Mouse (Mus musculus): ENCODE measurements around the gene Lmf1.

Lmf1 gene

GRCm38 (mm10) chr17:25578920-25579319 lies at the start of gene Lmf1:
Lmf1 (plus strand) TSS chr17:25579085.
- peak; percentile 98 for DNase-seq (ENCODE audit: low spot score)

GRCm38 (mm10) chr17:25530357-25531022 lies 48.4 kb upstream of the Lmf1 start:
- no peak for DNase-seq (ENCODE audit: low spot score)

GRCm38 (mm10) chr17:25538945-25539875 lies 39.7 kb upstream of the Lmf1 start:
- peak; percentile 79 for DNase-seq (ENCODE audit: low spot score)

- DNase-seq (ENCODE audit: low spot score): no peak
These were observed 38.2 kb upstream of the Lmf1 start for GRCm38 (mm10) chr17:25540731-25541130.

GRCm38 (mm10) chr17:25541768-25542167 lies 37.1 kb upstream of the Lmf1 start:
- DNase-seq (ENCODE audit: low spot score): no peak

GRCm38 (mm10) chr17:25547026-25547425 lies 31.9 kb upstream of the Lmf1 start:
- DNase-seq (ENCODE audit: low spot score): no peak

- no peak for DNase-seq (ENCODE audit: low spot score)
These were observed 28.9 kb upstream of the Lmf1 start for GRCm38 (mm10) chr17:25550020-25550419.

GRCm38 (mm10) chr17:25551313-25551712 lies 27.6 kb upstream of the Lmf1 start:
- no peak for DNase-seq (ENCODE audit: low spot score)

- no peak for DNase-seq (ENCODE audit: low spot score)
These were observed 23.7 kb upstream of the Lmf1 start for GRCm38 (mm10) chr17:25555159-25555558.

- DNase-seq (ENCODE audit: low spot score): peak; percentile 61
These were observed 22.9 kb upstream of the Lmf1 start for GRCm38 (mm10) chr17:25555666-25556629.

- peak; percentile 55 for DNase-seq (ENCODE audit: low spot score)
These were observed 22.1 kb upstream of the Lmf1 start for GRCm38 (mm10) chr17:25556630-25557354.

GRCm38 (mm10) chr17:25559634-25560033 lies 19.3 kb upstream of the Lmf1 start:
- DNase-seq (ENCODE audit: low spot score): no peak

GRCm38 (mm10) chr17:25560554-25561222 lies 18.2 kb upstream of the Lmf1 start:
- DNase-seq (ENCODE audit: low spot score): no peak

GRCm38 (mm10) chr17:25561223-25562028 lies 17.5 kb upstream of the Lmf1 start:
- DNase-seq (ENCODE audit: low spot score): no peak

GRCm38 (mm10) chr17:25564481-25564880 lies 14.4 kb upstream of the Lmf1 start:
- DNase-seq (ENCODE audit: low spot score): no peak

- DNase-seq (ENCODE audit: low spot score): peak; percentile 60
These were observed 13.6 kb upstream of the Lmf1 start for GRCm38 (mm10) chr17:25565244-25565643.

GRCm38 (mm10) chr17:25565860-25566600 lies 12.9 kb upstream of the Lmf1 start:
- DNase-seq (ENCODE audit: low spot score): no peak

- no peak for DNase-seq (ENCODE audit: low spot score)
These were observed 11.6 kb upstream of the Lmf1 start for GRCm38 (mm10) chr17:25567261-25567660.

GRCm38 (mm10) chr17:25567745-25568144 lies 11.1 kb upstream of the Lmf1 start:
- DNase-seq (ENCODE audit: low spot score): peak; percentile 90
